Mouse (Mus musculus): ENCODE results near the gene Src.
"Not testable (repeated sequence)": the region's sequence is repeated elsewhere in the genome, so short reads cannot be mapped to it uniquely, and the experiment has no call there.

Gene Src

DNA sequence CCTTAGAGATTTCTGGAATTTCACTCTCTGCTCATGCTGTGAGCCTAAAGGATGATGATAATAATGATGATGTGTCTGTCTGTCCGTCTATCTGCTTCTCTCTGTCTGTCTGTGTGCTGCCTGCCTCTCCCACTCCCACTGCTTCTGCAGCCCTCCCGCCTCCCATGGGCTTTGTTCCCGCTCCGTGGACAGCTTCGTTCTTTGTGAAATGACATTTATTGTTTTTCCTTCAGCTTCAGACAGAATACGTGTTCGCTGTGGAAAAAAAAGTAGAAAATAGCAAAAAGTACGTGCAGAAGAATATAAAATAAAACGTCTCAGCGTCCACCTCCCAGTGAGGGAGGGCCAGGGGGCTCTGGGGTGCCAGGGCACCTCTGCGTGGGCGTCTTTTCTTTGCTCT is 64.5 kb downstream of the Src start:
- DNase-seq, result no peak

DNA sequence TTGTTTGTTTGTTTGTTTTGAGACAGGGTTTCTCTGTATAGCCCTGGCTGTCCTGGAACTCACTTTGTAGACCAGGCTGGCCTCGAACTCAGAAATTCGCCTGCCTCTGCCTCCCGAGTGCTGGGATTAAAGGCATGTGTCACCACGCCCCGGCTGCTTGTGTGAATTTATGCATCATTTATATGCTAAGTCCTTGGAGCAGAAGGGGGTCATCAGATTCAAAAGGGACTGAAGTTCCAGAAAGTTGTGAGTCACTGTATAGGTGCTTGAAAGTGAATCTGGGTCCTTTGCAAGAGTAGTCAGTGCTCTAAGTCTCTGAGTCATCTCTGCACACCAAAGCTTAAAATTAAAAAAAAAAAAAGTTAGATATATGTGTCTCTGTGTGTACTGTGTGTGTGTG is 68.3 kb downstream of the Src start:
- not testable (repeated sequence) for DNase-seq

DNA sequence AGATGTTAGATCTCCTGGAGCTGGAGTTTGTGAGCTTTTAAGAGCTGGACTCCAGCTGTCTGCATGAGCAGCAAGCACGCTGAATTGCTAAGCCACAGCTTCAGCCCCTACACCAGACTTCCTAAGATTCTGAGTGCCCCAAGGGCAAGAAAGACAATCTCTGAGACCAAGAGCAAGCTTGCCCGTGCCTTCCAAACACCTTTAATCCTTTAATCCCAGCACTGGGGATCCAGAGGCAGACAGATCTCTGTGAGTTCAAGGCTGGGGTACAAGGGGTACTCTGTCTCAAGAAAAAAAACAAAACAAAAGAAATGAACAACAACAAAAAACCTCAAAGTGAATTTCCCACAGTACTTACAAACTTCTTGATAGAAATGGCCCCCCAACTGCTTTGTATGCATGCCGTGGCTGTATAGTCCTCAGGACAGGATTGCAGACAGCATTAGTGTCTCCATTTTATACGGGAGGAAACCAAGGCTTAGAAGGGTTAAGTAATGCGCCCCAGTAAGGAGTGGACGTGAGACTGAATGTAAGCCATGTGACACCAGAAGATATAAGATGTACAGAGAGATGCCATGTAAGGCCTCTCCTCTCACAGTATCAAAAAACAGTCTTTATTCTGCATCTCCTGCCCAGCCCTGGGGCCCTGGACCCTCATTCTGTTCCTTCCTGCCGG is 68.9 kb downstream of the Src start:
- no peak for DNase-seq

DNA sequence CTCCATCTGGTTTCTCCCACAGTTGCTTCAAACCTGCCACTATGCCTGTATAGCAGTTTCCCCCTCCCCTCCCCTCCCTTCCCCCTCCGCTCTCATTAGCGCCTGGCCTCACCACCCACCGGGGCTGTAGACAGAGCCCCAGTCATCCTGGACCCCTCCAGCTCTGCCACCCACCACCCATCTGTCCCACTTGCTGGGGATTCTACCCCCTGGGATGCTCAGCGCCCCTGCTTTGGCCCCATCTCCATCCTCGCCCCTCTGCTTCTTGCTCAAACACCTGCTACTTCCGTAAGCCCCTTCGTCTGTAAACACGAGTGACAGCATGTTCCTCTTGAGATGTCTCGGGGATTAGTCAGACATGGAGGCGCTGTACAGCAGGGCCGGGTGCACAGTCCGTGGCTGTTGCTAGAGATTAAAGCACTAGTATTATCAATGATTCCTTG is 69.5 kb downstream of the Src start:
- no peak for DNase-seq

- DNase-seq, result peak; percentile 81
These were observed 75.0 kb downstream of the Src start for GRCm38 (mm10) chr2:157493240-157493639.

GRCm38 (mm10) chr2:157498529-157498928 is 80.3 kb downstream of the Src start:
- DNase-seq, result no peak

- no peak for DNase-seq
These were observed 82.1 kb downstream of the Src start for GRCm38 (mm10) chr2:157500364-157500763.

DNA sequence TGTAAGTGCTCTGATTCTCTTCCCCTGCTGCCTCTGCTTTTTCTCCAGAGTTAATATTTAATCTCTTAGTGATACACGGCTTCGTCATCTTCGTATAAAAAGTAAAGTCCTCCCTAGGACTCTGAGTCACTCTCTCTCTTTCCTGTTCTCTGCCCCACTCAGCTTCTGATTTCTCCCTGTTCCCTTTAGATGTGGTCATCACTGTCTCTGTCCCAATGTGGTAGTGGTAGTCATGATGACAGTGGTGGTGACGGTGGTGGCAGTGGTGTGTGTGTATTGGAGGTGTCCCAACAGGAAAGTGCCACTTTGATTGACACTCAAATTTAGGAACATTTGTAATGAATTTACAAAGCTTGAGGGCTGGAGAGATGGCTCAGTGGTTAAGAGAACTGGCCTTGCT is 83.1 kb downstream of the Src start:
- DNase-seq, result no peak

GRCm38 (mm10) chr2:157506779-157507178 is 88.5 kb downstream of the Src start:
- DNase-seq, result peak; percentile 74

DNA sequence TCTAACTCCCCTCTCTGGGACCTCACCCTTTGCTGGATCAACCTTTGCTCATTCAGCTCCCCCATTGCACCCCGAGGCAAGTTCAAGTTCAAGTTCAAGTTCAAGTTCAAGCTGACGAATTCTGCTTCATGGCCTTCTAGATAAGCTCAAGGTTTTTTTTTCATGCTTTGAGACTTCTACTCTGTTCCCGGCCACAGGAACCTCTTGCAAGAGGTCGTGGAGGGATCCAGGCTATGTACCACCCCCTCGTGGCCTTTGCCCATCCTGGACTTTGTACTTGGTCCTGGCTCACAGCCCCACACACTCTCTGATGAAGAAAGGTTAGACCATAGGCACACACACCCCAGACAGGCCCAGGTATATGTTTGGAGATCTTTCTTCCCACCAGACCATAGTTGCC is 90.9 kb downstream of the Src start:
- DNase-seq, result no peak

DNA sequence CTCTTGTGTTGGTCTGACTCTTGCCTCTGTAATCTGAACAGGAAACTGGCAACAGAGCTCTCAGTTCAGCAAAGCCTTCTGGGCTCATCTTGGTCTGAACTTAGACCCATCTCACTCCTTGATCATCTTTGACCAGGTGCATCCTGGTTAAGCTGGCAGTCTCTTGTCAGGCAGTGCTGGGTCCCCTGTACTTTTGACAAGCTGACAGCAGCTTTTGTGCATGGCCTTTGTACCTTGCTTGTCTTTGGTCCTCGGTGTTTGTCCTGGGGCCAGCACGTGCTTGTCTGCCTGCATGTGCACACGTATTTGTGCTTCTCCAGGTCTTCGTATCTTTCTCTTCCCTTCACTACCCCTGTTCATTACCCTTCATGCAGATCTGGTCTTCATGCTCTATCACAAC is 91.8 kb downstream of the Src start:
- no peak for DNase-seq

GRCm38 (mm10) chr2:157512859-157513258 is 94.6 kb downstream of the Src start:
- no peak for DNase-seq

GRCm38 (mm10) chr2:157513737-157514208 is 95.5 kb downstream of the Src start:
- DNase-seq, result no peak

GRCm38 (mm10) chr2:157514353-157514752 is 96.1 kb downstream of the Src start:
- no peak for DNase-seq

GRCm38 (mm10) chr2:157517526-157517925 is 99.3 kb downstream of the Src start:
- no peak for DNase-seq

- DNase-seq, result no peak
These were observed 100.2 kb downstream of the Src start for GRCm38 (mm10) chr2:157518451-157518850.

- DNase-seq, result no peak
These were observed 101.2 kb downstream of the Src start for GRCm38 (mm10) chr2:157519452-157519851.

DNA sequence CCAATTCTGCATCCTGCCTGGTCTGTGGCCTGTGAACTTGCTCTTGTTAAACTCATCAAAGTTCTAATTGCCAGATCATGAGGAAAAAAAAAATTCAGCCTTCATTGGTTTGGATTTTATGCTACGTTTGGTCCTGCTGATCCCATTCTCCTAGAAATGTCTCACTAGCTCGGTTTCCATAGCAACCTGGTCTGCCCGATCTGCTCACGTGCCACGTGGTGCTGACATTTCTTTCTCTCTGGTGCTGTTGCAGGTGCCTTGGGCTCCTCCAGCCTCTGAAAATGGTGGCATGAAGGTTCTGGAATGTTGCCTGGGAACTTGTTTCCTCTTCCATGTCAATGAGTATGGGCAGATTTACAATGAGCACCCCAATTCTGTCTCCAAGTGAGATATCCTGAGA is 102.3 kb downstream of the Src start:
- DNase-seq, result no peak
